Mouse (Mus musculus) urinary bladder, adult 2 months (tissue): ENCODE measurements around the gene Emc9. TPM values are rescaled to one million over a fixed set of nuclear protein-coding genes. Genes with fewer than 3 reads are reported as not detected.
A peak's percentile ranks its signal among the peaks of the same experiment; 100 is the strongest.

Experiments
- DNase-seq: peaks from one replicate; pipeline ENCODE4 v3.0.0; 2022; ENCODE audit warnings: low spot score
- polyA plus RNA-seq: library from polyadenylated mRNA; depleted of rRNA; stranded (reverse); fragments of >200 nt; gene quantifications from 2 replicates; pipeline ENCODE4 v1.2.3, GENCODE M21; 2012; rRNA removed

Gene Emc9
- polyA plus RNA-seq, 1 experiment, result 21.2 TPM

GRCm38 (mm10) chr14:55560202-55561073 is 24.7 kb downstream of the Emc9 start, which contains the start of gene A730061H03Rik:
Gene A730061H03Rik (minus strand): TSS chr14:55560406.
- DNase-seq, result peak; percentile 97

GRCm38 (mm10) chr14:55559799-55560201 is 25.3 kb downstream of the Emc9 start, which contains the start of gene Dcaf11:
Gene Dcaf11 (plus strand): TSS chr14:55560006.
- DNase-seq, result peak; percentile 81

GRCm38 (mm10) chr14:55558740-55559448 is 26.2 kb downstream of the Emc9 start:
- no peak for DNase-seq

GRCm38 (mm10) chr14:55557587-55557986 is 27.5 kb downstream of the Emc9 start:
- DNase-seq, result no peak

GRCm38 (mm10) chr14:55557003-55557402 is 28.1 kb downstream of the Emc9 start:
- peak; percentile 56 for DNase-seq

GRCm38 (mm10) chr14:55555788-55556187 is 29.3 kb downstream of the Emc9 start:
- DNase-seq, result no peak

- DNase-seq, result no peak
Measured at GRCm38 (mm10) chr14:55554635-55555034, 30.5 kb downstream of the Emc9 start.

- no peak for DNase-seq
Measured at GRCm38 (mm10) chr14:55551794-55552193, 33.3 kb downstream of the Emc9 start.

- DNase-seq, result no peak
Measured at GRCm38 (mm10) chr14:55551347-55551746, 33.8 kb downstream of the Emc9 start.

GRCm38 (mm10) chr14:55550191-55550590 is 34.9 kb downstream of the Emc9 start:
- no peak for DNase-seq

GRCm38 (mm10) chr14:55544334-55544733 is 40.8 kb downstream of the Emc9 start:
- DNase-seq, result no peak

GRCm38 (mm10) chr14:55542268-55542667 is 42.8 kb downstream of the Emc9 start:
- DNase-seq, result no peak

GRCm38 (mm10) chr14:55540787-55541321 is 44.2 kb downstream of the Emc9 start:
- DNase-seq, result peak; percentile 69

GRCm38 (mm10) chr14:55540067-55540786 is 44.9 kb downstream of the Emc9 start, which contains the start of gene Pck2:
Gene Pck2 (plus strand): TSS chr14:55540266.
- DNase-seq, result peak; percentile 70

GRCm38 (mm10) chr14:55536116-55536745 is 48.9 kb downstream of the Emc9 start:
- no peak for DNase-seq

Other genes with a start within 250 kb of the Emc9 start
- gene Dhrs4, start 106.5 kb downstream of the Emc9 start, polyA plus RNA-seq, result 38.9 and 44.7 TPM in 2 replicates
- 2.5 and 2.6 TPM in 2 replicates for gene Carmil3, start 94.7 kb downstream of the Emc9 start, polyA plus RNA-seq
- gene Cpne6, start 74.9 kb downstream of the Emc9 start, polyA plus RNA-seq, result 2.5 and 3.0 TPM in 2 replicates
- not detected in 2 replicates for gene Nrl, start 60.3 kb downstream of the Emc9 start, polyA plus RNA-seq
- gene Pck2, start 45.0 kb downstream of the Emc9 start, polyA plus RNA-seq, result 44.7 and 52.2 TPM in 2 replicates
- 87.0 and 88.2 TPM in 2 replicates for gene Dcaf11, start 25.3 kb downstream of the Emc9 start, polyA plus RNA-seq
- 0.55 and 1.1 TPM in 2 replicates for gene A730061H03Rik, start 24.9 kb downstream of the Emc9 start, polyA plus RNA-seq
- gene Fitm1, start 9.7 kb downstream of the Emc9 start, polyA plus RNA-seq, result 0.25 TPM in 1 of 2 replicates, not detected in the other
- gene Psme1, start 7.2 kb downstream of the Emc9 start, polyA plus RNA-seq, result 136 and 167 TPM in 2 replicates
- gene Psme2, start 5.8 kb upstream of the Emc9 start, polyA plus RNA-seq, result 134 and 144 TPM in 2 replicates
- 15.7 and 20.4 TPM in 2 replicates for gene Rnf31, start 6.4 kb upstream of the Emc9 start, polyA plus RNA-seq
- 29.5 and 35.1 TPM in 2 replicates for gene Irf9, start 18.3 kb upstream of the Emc9 start, polyA plus RNA-seq
- gene Rec8, start 32.7 kb upstream of the Emc9 start, polyA plus RNA-seq, result 2.8 and 3.3 TPM in 2 replicates
- gene Ipo4, start 50.7 kb upstream of the Emc9 start, polyA plus RNA-seq, result 79.9 and 83.8 TPM in 2 replicates
- gene Gm49378, start 52.6 kb upstream of the Emc9 start, polyA plus RNA-seq, result 0.89 and 1.7 TPM in 2 replicates
- 46.6 and 47.0 TPM in 2 replicates for gene Tm9sf1, start 58.5 kb upstream of the Emc9 start, polyA plus RNA-seq
- gene Tssk4, start 64.9 kb upstream of the Emc9 start, polyA plus RNA-seq, result 1.1 and 1.4 TPM in 2 replicates
- 37.0 and 42.4 TPM in 2 replicates for gene Mdp1, start 75.2 kb upstream of the Emc9 start, polyA plus RNA-seq
- gene Gmpr2, start 86.6 kb upstream of the Emc9 start, polyA plus RNA-seq, result 28.1 and 32.9 TPM in 2 replicates
- gene Nedd8, start 86.8 kb upstream of the Emc9 start, polyA plus RNA-seq, result 250 and 278 TPM in 2 replicates
- gene Tinf2, start 96.5 kb upstream of the Emc9 start, polyA plus RNA-seq, result 19.2 and 22.9 TPM in 2 replicates
- 1.1 and 1.4 TPM in 2 replicates for gene Tgm1, start 128.6 kb upstream of the Emc9 start, polyA plus RNA-seq
- gene Rabggta, start 137.0 kb upstream of the Emc9 start, polyA plus RNA-seq, result 25.9 and 34.6 TPM in 2 replicates
- gene Dhrs1, start 160.4 kb upstream of the Emc9 start, polyA plus RNA-seq, result 75.5 and 83.1 TPM in 2 replicates
- gene Nop9, start 160.4 kb upstream of the Emc9 start, polyA plus RNA-seq, result 13.8 TPM in 2 replicates
- gene Cideb, start 173.2 kb upstream of the Emc9 start, polyA plus RNA-seq, result 0.18 and 0.25 TPM in 2 replicates
- 0.06 TPM in 2 replicates for gene Ltb4r2, start 176.1 kb upstream of the Emc9 start, polyA plus RNA-seq
- gene Ltb4r1, start 180.7 kb upstream of the Emc9 start, polyA plus RNA-seq, result 1.6 and 1.7 TPM in 2 replicates
- 7.2 and 9.4 TPM in 2 replicates for gene Adcy4, start 198.8 kb upstream of the Emc9 start, polyA plus RNA-seq
- gene Ripk3, start 203.6 kb upstream of the Emc9 start, polyA plus RNA-seq, result 7.0 and 8.9 TPM in 2 replicates
- 37.9 and 44.3 TPM in 2 replicates for gene Nfatc4, start 237.8 kb upstream of the Emc9 start, polyA plus RNA-seq